Mouse (Mus musculus): ENCODE measurements around the gene Cacna1c. TPM values are rescaled to one million over a fixed set of nuclear protein-coding genes. Genes with fewer than 3 reads are reported as not detected.

The Cacna1c gene
- polyA plus RNA-seq, 1 experiment from 2014 or later, result 3.6 TPM

GRCm38 (mm10) chr6:118694626-118695025 lies 501.6 kb downstream of the Cacna1c start:
- no peak overlapping the region for H3K4me2 ChIP-seq
- ATAC-seq, result no peak
- H3K4me3 ChIP-seq, result no peak overlapping the region
- no peaks in the 10 kb centered on the region; the same call in 1 of the 2 replicates for H3K27me3 ChIP-seq
- peaks cover 3% of the 10 kb centered on the region; the same call in 1 of the 2 replicates for H3K4me1 ChIP-seq
- no peaks in the 10 kb centered on the region for H3K36me3 ChIP-seq (ENCODE audit: poor library complexity, severe bottlenecking)
- H3K9me3 ChIP-seq (replicated peaks), result no peaks in the 10 kb centered on the region
- H3K9ac ChIP-seq, result no peak overlapping the region
- H3K27ac ChIP-seq, result no peak overlapping the region
- 86% methylated on average over 4 of the region's 4 CpGs for WGBS

GRCm38 (mm10) chr6:118689447-118689846 lies 506.8 kb downstream of the Cacna1c start:
- Histone ChIP-seq H3K4me1 (0 out of 2 replicates have a peak, but pooled peaks cover 5% of the 10 kb centered on the region), H3K27me3 (no peaks in the 10 kb centered on the region), H3K4me2 (no peak overlapping the region), H3K27ac (no peak overlapping the region), H3K4me3 (no peak overlapping the region), H3K9ac (no peak overlapping the region), H3K9me3 (replicated peaks) (no peaks in the 10 kb centered on the region), H3K36me3 (ENCODE audit: poor library complexity, severe bottlenecking) (no peaks in the 10 kb centered on the region)
- no peak for ATAC-seq
- WGBS, result 95% methylated on average over 3 of the region's 3 CpGs

- H3K4me3 ChIP-seq, result no peak overlapping the region
- H3K9me3 ChIP-seq (replicated peaks), result no peaks in the 10 kb centered on the region
- no peaks in the 10 kb centered on the region for H3K36me3 ChIP-seq (ENCODE audit: poor library complexity, severe bottlenecking)
- no peaks in the 10 kb centered on the region for H3K27me3 ChIP-seq
- H3K4me2 ChIP-seq, result no peak overlapping the region
- 0 out of 2 replicates have a peak, but pooled peaks cover 5% of the 10 kb centered on the region for H3K4me1 ChIP-seq
- H3K9ac ChIP-seq, result no peak overlapping the region
- no peak overlapping the region for H3K27ac ChIP-seq
- WGBS, result 91% methylated on average over 5 of the region's 5 CpGs
- ATAC-seq, result no peak
Observed at GRCm38 (mm10) chr6:118688856-118689255, 507.4 kb downstream of the Cacna1c start.

- Histone ChIP-seq H3K4me1 (no peaks in the 10 kb centered on the region), H3K4me3 (no peak overlapping the region)
- peak; percentile 76 for ATAC-seq
Observed at GRCm38 (mm10) chr6:118680814-118681213, 515.4 kb downstream of the Cacna1c start.

GRCm38 (mm10) chr6:118678031-118678430 lies 518.2 kb downstream of the Cacna1c start:
- Histone ChIP-seq H3K27ac (no peak overlapping the region), H3K36me3 (ENCODE audit: poor library complexity, severe bottlenecking) (peaks cover 7% of the 10 kb centered on the region; the same call in 1 of the 2 replicates), H3K9me3 (replicated peaks) (no peaks in the 10 kb centered on the region), H3K27me3 (no peaks in the 10 kb centered on the region), H3K4me1 (no peaks in the 10 kb centered on the region), H3K9ac (no peak overlapping the region), H3K4me2 (no peak overlapping the region), H3K4me3 (no peak overlapping the region)
- no peak for ATAC-seq
- 94% methylated on average over 10 of the region's 10 CpGs for WGBS

More at GRCm38 (mm10) chr6:118680814-118681213, 515.4 kb downstream of the Cacna1c start:
- Histone ChIP-seq H3K9me3 (replicated peaks) (no peaks in the 10 kb centered on the region), H3K27me3 (no peaks in the 10 kb centered on the region), H3K36me3 (ENCODE audit: poor library complexity, severe bottlenecking) (peaks cover 5% of the 10 kb centered on the region; the same call in 1 of the 2 replicates), H3K9ac (no peak overlapping the region), H3K27ac (peak overlapping the region; percentile 1; the same call in 1 of the 2 replicates), H3K4me2 (no peak overlapping the region)
- 62% methylated on average over 6 of the region's 6 CpGs for WGBS

GRCm38 (mm10) chr6:118677306-118677705 lies 518.9 kb downstream of the Cacna1c start:
- no peaks in the 10 kb centered on the region for H3K9me3 ChIP-seq (replicated peaks)
- 0 out of 2 replicates have a peak, but pooled peaks cover 3% of the 10 kb centered on the region for H3K36me3 ChIP-seq (ENCODE audit: poor library complexity, severe bottlenecking)
- no peak overlapping the region for H3K4me2 ChIP-seq
- no peak for ATAC-seq
- H3K9ac ChIP-seq, result no peak overlapping the region
- H3K4me3 ChIP-seq, result no peak overlapping the region
- no peaks in the 10 kb centered on the region for H3K27me3 ChIP-seq
- whole genome bisulfite sequencing, result 91% methylated on average over 6 of the region's 6 CpGs
- no peaks in the 10 kb centered on the region for H3K4me1 ChIP-seq
- no peak overlapping the region for H3K27ac ChIP-seq

- H3K4me3 ChIP-seq, result no peak overlapping the region
- H3K27ac ChIP-seq, result no peak overlapping the region
- no peak overlapping the region for H3K9ac ChIP-seq
- H3K27me3 ChIP-seq, result no peaks in the 10 kb centered on the region
- ATAC-seq, result no peak
- no peak overlapping the region for H3K4me2 ChIP-seq
- H3K9me3 ChIP-seq (replicated peaks), result no peaks in the 10 kb centered on the region
- WGBS, result 83% methylated on average over 4 of the region's 4 CpGs
- H3K4me1 ChIP-seq, result no peaks in the 10 kb centered on the region
- H3K36me3 ChIP-seq (ENCODE audit: poor library complexity, severe bottlenecking), result 0 out of 2 replicates have a peak, but pooled peaks cover 3% of the 10 kb centered on the region
Observed at GRCm38 (mm10) chr6:118674781-118675180, 521.4 kb downstream of the Cacna1c start.

GRCm38 (mm10) chr6:118673974-118674695 lies 522.1 kb downstream of the Cacna1c start:
- H3K4me3 ChIP-seq, result no peak overlapping the region
- peak; percentile 66; the same call in 1 of the 2 replicates for ATAC-seq
- no peak overlapping the region for H3K9ac ChIP-seq
- no peaks in the 10 kb centered on the region for H3K27me3 ChIP-seq
- no peak overlapping the region for H3K4me2 ChIP-seq
- 0 out of 2 replicates have a peak, but pooled peaks cover 3% of the 10 kb centered on the region for H3K36me3 ChIP-seq (ENCODE audit: poor library complexity, severe bottlenecking)
- no peaks in the 10 kb centered on the region for H3K9me3 ChIP-seq (replicated peaks)
- no peak overlapping the region for H3K27ac ChIP-seq
- no peaks in the 10 kb centered on the region for H3K4me1 ChIP-seq
- 78% methylated on average over 12 of the region's 12 CpGs for WGBS

- Histone ChIP-seq H3K27me3 (no peaks in the 10 kb centered on the region), H3K27ac (no peak overlapping the region), H3K4me3 (no peak overlapping the region), H3K9ac (no peak overlapping the region), H3K4me1 (no peaks in the 10 kb centered on the region), H3K9me3 (replicated peaks) (no peaks in the 10 kb centered on the region), H3K36me3 (ENCODE audit: poor library complexity, severe bottlenecking) (peaks cover 18% of the 10 kb centered on the region), H3K4me2 (no peak overlapping the region)
- WGBS, result 88% methylated on average over 4 of the region's 4 CpGs
- no peak for ATAC-seq
Observed at GRCm38 (mm10) chr6:118653331-118653730, 542.9 kb downstream of the Cacna1c start.

GRCm38 (mm10) chr6:118649121-118649783 lies 547.0 kb downstream of the Cacna1c start:
- WGBS, result 93% methylated on average over 6 of the region's 6 CpGs

GRCm38 (mm10) chr6:118646265-118647061 lies 549.8 kb downstream of the Cacna1c start:
- Histone ChIP-seq H3K4me2 (no peak overlapping the region), H3K27me3 (no peaks in the 10 kb centered on the region), H3K9ac (no peak overlapping the region), H3K27ac (no peak overlapping the region), H3K36me3 (ENCODE audit: poor library complexity, severe bottlenecking) (peaks cover 5% of the 10 kb centered on the region; the same call in 1 of the 2 replicates), H3K9me3 (replicated peaks) (no peaks in the 10 kb centered on the region), H3K4me3 (no peak overlapping the region), H3K4me1 (no peaks in the 10 kb centered on the region)
- peak; percentile 87 for ATAC-seq
- 43% methylated on average over 14 of the region's 14 CpGs for WGBS

More at GRCm38 (mm10) chr6:118649121-118649783, 547.0 kb downstream of the Cacna1c start:
- no peaks in the 10 kb centered on the region for H3K27me3 ChIP-seq
- H3K4me2 ChIP-seq, result no peak overlapping the region
- H3K4me1 ChIP-seq, result no peaks in the 10 kb centered on the region
- H3K9ac ChIP-seq, result no peak overlapping the region
- no peak overlapping the region for H3K27ac ChIP-seq
- no peak overlapping the region for H3K4me3 ChIP-seq
- no peak for ATAC-seq
- peaks cover 18% of the 10 kb centered on the region for H3K36me3 ChIP-seq (ENCODE audit: poor library complexity, severe bottlenecking)
- H3K9me3 ChIP-seq (replicated peaks), result no peaks in the 10 kb centered on the region

Data from forebrain, embryonic 13.5 days (tissue).